Mouse (Mus musculus) heart, embryonic 13.5 days (tissue): ENCODE data around the gene Zdhhc23. TPM values are rescaled to one million over a fixed set of nuclear protein-coding genes. Genes with fewer than 3 reads are reported as not detected.

ENCODE experiments used
- ATAC-seq: fragments of 200-750 bp; cut with Nextera tagmentation; 2 replicates; pipeline ENCODE4 v1.8.0; 2017; ENCODE audit warnings: moderate TSS enrichment; ENCODE audit not compliant: insufficient number of reproducible peaks, low FRiP score, low TSS enrichment; ENCODE audit errors: extremely low read depth
- H3K27ac ChIP-seq: fragments of 300-500 bp; sonication (generic); replicated peaks from 2 replicates; pipeline ENCODE4 v1.5.1; 2015; ENCODE audit warnings: moderate library complexity, mild to moderate bottlenecking, inconsistent platforms
- H3K27me3 ChIP-seq: fragments of 300-500 bp; sonication (generic); replicated peaks from 2 replicates; pipeline ENCODE4 v1.6.1; 2015; ENCODE audit warnings: mild to moderate bottlenecking, inconsistent platforms
- H3K36me3 ChIP-seq: fragments of 300-500 bp; sonication (generic); 2 replicates; pipeline ENCODE4 v1.6.1; 2015; ENCODE audit warnings: mild to moderate bottlenecking, inconsistent platforms
- H3K4me1 ChIP-seq: fragments of 300-500 bp; sonication (generic); 2 replicates; pipeline ENCODE4 v1.6.1; 2015; ENCODE audit warnings: inconsistent platforms
- H3K4me2 ChIP-seq: fragments of 300-500 bp; sonication (generic); 2 replicates; pipeline ENCODE4 v1.6.1; 2015; ENCODE audit warnings: inconsistent platforms, mild to moderate bottlenecking, moderate library complexity
- H3K4me3 ChIP-seq: fragments of 300-500 bp; sonication (generic); 2 replicates; pipeline ENCODE4 v1.5.1; 2015; ENCODE audit warnings: moderate library complexity, mild to moderate bottlenecking, inconsistent platforms
- H3K9ac ChIP-seq: fragments of 300-500 bp; sonication (generic); 2 replicates; pipeline ENCODE4 v1.6.1; 2015; ENCODE audit warnings: inconsistent platforms, mild to moderate bottlenecking, moderate library complexity
- H3K9me3 ChIP-seq: fragments of 300-500 bp; sonication (generic); 2 replicates; pipeline ENCODE4 v1.6.1; 2016; ENCODE audit warnings: inconsistent platforms
- WGBS: fragments of 180-500 bp; shearing (Covaris S2); methylation state at CpG from one replicate; pipeline ENCODE4 v1.1.7; 2015; ENCODE audit warnings: mixed read lengths; 5-methylcytosine and 5-hydroxymethylcytosine counted together
- polyA plus RNA-seq: library from polyadenylated mRNA; unstranded; fragments of >200 nt; fragmentation: Nextera tagmentation; extraction: Ambion mirVana; gene quantifications from 2 replicates; pipeline ENCODE4 v1.2.1, GENCODE M21; 2015

The Zdhhc23 gene
- polyA plus RNA-seq: 1.2 and 1.4 TPM in 2 replicates

GRCm38 (mm10) chr16:43979328-43980109, at the start of gene Zdhhc23:
TSS of gene Zdhhc23 (minus strand) at chr16:43979791.
- WGBS: under 1% methylated on average over 82 of the region's 103 CpGs

GRCm38 (mm10) chr16:44029273-44029672, 49.7 kb upstream of the Zdhhc23 start:
- Histone ChIP-seq H3K36me3 (no peaks in the 10 kb centered on the region), H3K4me2 (no peak overlapping the region), H3K4me3 (no peak overlapping the region), H3K27me3 (no peaks in the 10 kb centered on the region), H3K9ac (no peak overlapping the region), H3K27ac (no peak overlapping the region), H3K4me1 (no peaks in the 10 kb centered on the region; the same call in 1 of the 2 replicates), H3K9me3 (no peaks in the 10 kb centered on the region)
- ATAC-seq: no peak
- 29% methylated on average over 2 of the region's 2 CpGs for WGBS

More at GRCm38 (mm10) chr16:43979328-43980109, at the start of gene Zdhhc23:
- H3K36me3 ChIP-seq: no peaks in the 10 kb centered on the region
- peaks cover 33% of the 10 kb centered on the region for H3K27me3 ChIP-seq
- peak; percentile 37; the same call in 1 of the 2 replicates for ATAC-seq
- no peak within 1 kb of the TSS for H3K27ac ChIP-seq
- H3K4me1 ChIP-seq: 0 out of 2 replicates have a peak, but pooled peaks cover 3% of the 10 kb centered on the region
- H3K4me2 ChIP-seq: peak within 1 kb of the TSS; percentile 100
- H3K9me3 ChIP-seq: no peaks in the 10 kb centered on the region
- H3K9ac ChIP-seq: peak within 1 kb of the TSS; percentile 82
- peak within 1 kb of the TSS; percentile 84 for H3K4me3 ChIP-seq

- Histone ChIP-seq H3K9me3 (no peaks in the 10 kb centered on the region), H3K9ac (no peak overlapping the region), H3K4me2 (no peak overlapping the region), H3K4me3 (no peak overlapping the region), H3K27ac (no peak overlapping the region), H3K36me3 (no peaks in the 10 kb centered on the region), H3K27me3 (no peaks in the 10 kb centered on the region), H3K4me1 (no peaks in the 10 kb centered on the region; the same call in 1 of the 2 replicates)
- no peak for ATAC-seq
- 89% methylated on average over 9 of the region's 9 CpGs for whole genome bisulfite sequencing
Observed at GRCm38 (mm10) chr16:44026822-44027221, 47.2 kb upstream of the Zdhhc23 start.

- Histone ChIP-seq H3K9ac (no peak overlapping the region), H3K36me3 (no peaks in the 10 kb centered on the region), H3K27me3 (no peaks in the 10 kb centered on the region), H3K4me1 (no peaks in the 10 kb centered on the region; the same call in 1 of the 2 replicates), H3K27ac (no peak overlapping the region), H3K9me3 (no peaks in the 10 kb centered on the region), H3K4me3 (no peak overlapping the region), H3K4me2 (no peak overlapping the region)
- no peak for ATAC-seq
- 56% methylated on average over 6 of the region's 6 CpGs for WGBS
Observed at GRCm38 (mm10) chr16:44026210-44026609, 46.6 kb upstream of the Zdhhc23 start.

- Histone ChIP-seq H3K9me3 (no peaks in the 10 kb centered on the region), H3K27me3 (no peaks in the 10 kb centered on the region), H3K36me3 (no peaks in the 10 kb centered on the region), H3K4me2 (peak overlapping the region; percentile 57), H3K4me3 (no peak overlapping the region; the same call in 1 of the 2 replicates), H3K4me1 (peaks cover 32% of the 10 kb centered on the region), H3K9ac (peak overlapping the region; percentile 29; the same call in 1 of the 2 replicates), H3K27ac (peak overlapping the region; percentile 73)
- 63% methylated on average over 2 of the region's 2 CpGs for WGBS
- no peak for ATAC-seq
Observed at GRCm38 (mm10) chr16:44018986-44019548, 39.5 kb upstream of the Zdhhc23 start.

- Histone ChIP-seq H3K27me3 (no peaks in the 10 kb centered on the region), H3K9me3 (no peaks in the 10 kb centered on the region), H3K4me2 (peak overlapping the region; percentile 57), H3K27ac (peak overlapping the region; percentile 73), H3K36me3 (no peaks in the 10 kb centered on the region), H3K9ac (0 out of 2 replicates have a peak overlapping the region, but pooled peaks have one; percentile 29), H3K4me3 (peak overlapping the region; percentile 23), H3K4me1 (peaks cover 32% of the 10 kb centered on the region)
- WGBS: 5% methylated on average over 7 of the region's 7 CpGs
- ATAC-seq: peak; percentile 68
Observed at GRCm38 (mm10) chr16:44018372-44018771, 38.8 kb upstream of the Zdhhc23 start.

GRCm38 (mm10) chr16:44017707-44018106, 38.1 kb upstream of the Zdhhc23 start:
- no peak overlapping the region for H3K4me2 ChIP-seq
- no peaks in the 10 kb centered on the region for H3K36me3 ChIP-seq
- WGBS: 68% methylated on average over 4 of the region's 4 CpGs
- no peak overlapping the region for H3K27ac ChIP-seq
- no peak for ATAC-seq
- H3K9ac ChIP-seq: no peak overlapping the region
- H3K4me1 ChIP-seq: peaks cover 32% of the 10 kb centered on the region
- no peaks in the 10 kb centered on the region for H3K27me3 ChIP-seq
- no peak overlapping the region for H3K4me3 ChIP-seq
- H3K9me3 ChIP-seq: no peaks in the 10 kb centered on the region

- H3K4me3 ChIP-seq: peak overlapping the region; percentile 52
- no peak overlapping the region for H3K27ac ChIP-seq
- no peaks in the 10 kb centered on the region for H3K27me3 ChIP-seq
- 4% methylated on average over 11 of the region's 11 CpGs for WGBS
- peak overlapping the region; percentile 77 for H3K9ac ChIP-seq
- H3K4me2 ChIP-seq: peak overlapping the region; percentile 73
- H3K36me3 ChIP-seq: peaks cover under 1% of the 10 kb centered on the region; the same call in 1 of the 2 replicates
- no peaks in the 10 kb centered on the region for H3K9me3 ChIP-seq
- H3K4me1 ChIP-seq: peaks cover 32% of the 10 kb centered on the region
- ATAC-seq: no peak
Observed at GRCm38 (mm10) chr16:44016164-44016563, 36.6 kb upstream of the Zdhhc23 start.

- H3K27me3 ChIP-seq: no peaks in the 10 kb centered on the region
- WGBS: 46% methylated on average over 16 of the region's 16 CpGs
- H3K4me2 ChIP-seq: peak overlapping the region; percentile 73
- H3K9me3 ChIP-seq: no peaks in the 10 kb centered on the region
- peak overlapping the region; percentile 77 for H3K9ac ChIP-seq
- H3K27ac ChIP-seq: no peak overlapping the region
- ATAC-seq: no peak
- H3K36me3 ChIP-seq: peaks cover 3% of the 10 kb centered on the region; the same call in 1 of the 2 replicates
- peak overlapping the region; percentile 52 for H3K4me3 ChIP-seq
- H3K4me1 ChIP-seq: peaks cover 32% of the 10 kb centered on the region
Observed at GRCm38 (mm10) chr16:44015416-44016158, 36.0 kb upstream of the Zdhhc23 start.

- no peak for ATAC-seq
Observed at GRCm38 (mm10) chr16:44011010-44011409, 31.4 kb upstream of the Zdhhc23 start.

GRCm38 (mm10) chr16:44002086-44002485, 22.5 kb upstream of the Zdhhc23 start:
- Histone ChIP-seq H3K4me2 (no peak overlapping the region), H3K36me3 (peaks cover 3% of the 10 kb centered on the region), H3K9me3 (no peaks in the 10 kb centered on the region), H3K27ac (no peak overlapping the region), H3K9ac (no peak overlapping the region), H3K27me3 (no peaks in the 10 kb centered on the region), H3K4me1 (no peaks in the 10 kb centered on the region), H3K4me3 (no peak overlapping the region)
- 46% methylated on average over 5 of the region's 5 CpGs for WGBS
- no peak for ATAC-seq

More at GRCm38 (mm10) chr16:44011010-44011409, 31.4 kb upstream of the Zdhhc23 start:
- Histone ChIP-seq H3K4me1 (peaks cover 5% of the 10 kb centered on the region), H3K4me2 (no peak overlapping the region), H3K27ac (no peak overlapping the region), H3K4me3 (no peak overlapping the region), H3K9ac (no peak overlapping the region), H3K27me3 (no peaks in the 10 kb centered on the region), H3K9me3 (no peaks in the 10 kb centered on the region), H3K36me3 (peaks cover 6% of the 10 kb centered on the region)
- 63% methylated on average over 5 of the region's 5 CpGs for WGBS
